Mouse (Mus musculus): ENCODE data around the gene Abcc4.

DNA sequence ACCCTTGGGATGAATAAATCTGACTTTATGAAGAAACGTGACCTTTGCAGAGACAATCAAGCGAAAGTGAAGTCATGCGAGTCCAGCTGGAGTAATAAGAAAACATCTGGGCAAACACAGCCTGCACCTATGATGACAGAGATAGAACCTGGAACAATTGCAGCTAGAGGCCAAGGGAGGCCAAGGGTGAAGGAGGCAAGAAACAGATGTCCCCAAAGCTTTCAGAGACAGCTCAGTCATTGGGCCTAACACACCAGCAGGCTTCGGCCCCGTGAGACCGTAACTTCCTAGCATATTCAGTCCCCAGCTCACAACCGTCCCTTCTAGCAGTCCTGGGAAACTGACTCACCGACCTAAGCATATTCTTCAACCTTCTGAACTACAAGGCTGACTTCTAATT, 104.0 kb downstream of the Abcc4 start:
- TF ChIP-seq GATA1 (IDR thresholded peaks at IDR 0.05; ENCODE audit: borderline replicate concordance, low read length) (no peak), CTCF (IDR thresholded peaks at IDR 0.05; ENCODE audit: low read depth, low read length) (no peak)
